Mouse (Mus musculus) left cerebral cortex, adult 9 months (tissue): ENCODE data around the gene Sapcd1.

Experiments used
- DNase-seq, 2 experiments: peaks; one replicate each; pipeline ENCODE4 v3.0.0; 2022; ENCODE audit warnings: low spot score in 2 of 2

Sapcd1 gene

DNA sequence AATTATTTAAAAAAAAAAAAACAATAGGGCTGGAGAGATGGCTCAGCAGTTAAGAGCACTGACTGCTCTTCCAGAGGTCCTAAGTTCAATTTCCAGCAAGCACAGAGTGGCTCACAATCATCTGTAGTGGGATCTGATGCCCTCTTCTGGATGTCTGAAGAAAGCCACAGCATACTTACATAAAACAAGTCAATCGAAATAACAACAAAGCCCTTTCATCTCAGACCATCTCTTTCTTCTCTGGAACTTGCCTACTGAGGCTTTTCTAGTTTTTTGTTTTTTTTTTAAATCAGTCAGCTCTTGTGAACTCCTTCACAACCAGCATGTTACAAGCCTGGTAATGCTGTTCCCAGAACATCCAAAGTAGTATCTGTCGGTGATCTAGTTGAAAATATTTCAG is 47.2 kb downstream of the Sapcd1 start:
- DNase-seq, result peak in 1 of 2 experiments; percentile 42

DNA sequence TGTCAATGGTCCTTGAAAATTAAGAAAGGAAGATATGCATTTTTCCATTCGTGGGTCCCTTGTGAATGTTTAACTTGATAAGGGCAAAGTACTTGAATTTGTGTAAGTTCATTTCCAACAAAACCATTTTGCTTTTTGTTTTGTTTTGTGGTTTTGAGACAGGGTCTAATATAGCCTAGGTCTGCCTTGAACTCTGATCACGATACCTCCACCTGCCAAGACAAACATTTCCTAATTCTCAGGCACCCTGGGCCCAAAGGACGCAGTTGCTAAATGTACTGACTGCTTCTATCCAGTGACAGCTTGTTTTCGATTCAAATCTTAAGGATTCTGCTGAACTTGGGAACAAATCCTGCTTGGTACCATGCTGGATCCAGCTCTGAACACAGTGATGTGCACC is 48.2 kb downstream of the Sapcd1 start:
- no peak for DNase-seq

DNA sequence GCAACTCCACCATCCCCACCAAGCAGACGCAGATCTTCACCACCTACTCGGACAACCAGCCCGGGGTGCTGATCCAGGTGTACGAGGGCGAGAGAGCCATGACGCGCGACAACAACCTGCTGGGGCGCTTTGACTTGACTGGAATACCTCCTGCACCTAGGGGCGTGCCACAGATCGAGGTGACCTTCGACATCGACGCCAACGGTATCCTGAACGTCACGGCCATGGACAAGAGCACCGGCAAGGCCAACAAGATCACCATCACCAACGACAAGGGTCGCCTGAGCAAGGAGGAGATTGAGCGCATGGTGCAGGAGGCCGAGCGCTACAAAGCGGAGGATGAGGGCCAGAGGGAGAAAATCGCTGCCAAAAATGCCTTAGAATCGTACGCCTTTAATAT is 49.6 kb downstream of the Sapcd1 start:
- DNase-seq, result no peak

DNA sequence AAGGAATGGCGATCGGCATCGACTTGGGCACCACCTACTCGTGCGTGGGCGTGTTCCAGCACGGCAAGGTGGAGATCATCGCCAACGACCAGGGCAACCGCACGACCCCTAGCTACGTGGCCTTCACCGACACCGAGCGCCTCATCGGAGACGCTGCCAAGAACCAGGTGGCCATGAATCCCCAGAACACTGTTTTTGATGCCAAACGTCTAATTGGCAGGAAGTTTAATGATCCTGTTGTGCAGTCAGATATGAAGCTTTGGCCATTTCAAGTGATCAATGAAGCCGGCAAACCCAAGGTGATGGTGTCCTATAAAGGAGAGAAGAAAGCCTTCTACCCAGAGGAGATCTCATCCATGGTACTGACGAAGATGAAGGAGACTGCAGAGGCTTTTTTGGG is 50.8 kb downstream of the Sapcd1 start:
- DNase-seq, result no peak
